Mouse (Mus musculus): ENCODE results near the gene Nxn. TPM values are rescaled to one million over a fixed set of nuclear protein-coding genes. Genes with fewer than 3 reads are reported as not detected.
A peak's percentile ranks its signal among the peaks of the same experiment; 100 is the strongest.

Nxn gene
- polyA plus RNA-seq, 2 experiments, result 1.9 to 2.1 TPM

GRCm38 (mm10) chr11:76253145-76253917 lies 145.6 kb downstream of the Nxn start:
- no peak overlapping the region for H3K9ac ChIP-seq (replicated peaks)
- H3K27ac ChIP-seq, result no peak overlapping the region
- WGBS (ENCODE audit: insufficient replicate concordance), result 57% methylated on average over 5 of the region's 5 CpGs
- ATAC-seq (ENCODE audit: insufficient read depth) (peak; percentile 57; the same call in 1 of the 2 replicates), DNase-seq (ENCODE audit: low read depth in 3 of 3, low spot score in 3 of 3) (peak in 2 of 3 experiments; percentile 18 to 53)
- H3K36me3 ChIP-seq (replicated peaks; ENCODE audit: control insufficient read depth, insufficient read depth, low read depth), result peaks cover 14% of the 10 kb centered on the region
- no peaks in the 10 kb centered on the region for H3K9me3 ChIP-seq (ENCODE audit: control insufficient read depth, low read length)
- H3K4me1 ChIP-seq (replicated peaks; ENCODE audit: control insufficient read depth in 2 of 2, insufficient read depth in 2 of 2, low read length in 1 of 2), result no peaks in the 10 kb centered on the region
- no peaks in the 10 kb centered on the region for H3K27me3 ChIP-seq (ENCODE audit: control insufficient read depth, insufficient read depth, low read length)
- TF ChIP-seq EP300 (IDR thresholded peaks at IDR 0.05; ENCODE audit: low read depth) (no peak), CTCF (IDR thresholded peaks at IDR 0.05; ENCODE audit: low read depth) (peak; percentile 88)
- no peak overlapping the region for H3K4me2 ChIP-seq (ENCODE audit: low read depth)
- H3K4me3 ChIP-seq (ENCODE audit: insufficient read depth in 1 of 2, low read depth in 2 of 2, low read length in 2 of 2), result no peak overlapping the region

- Histone ChIP-seq H3K9ac (replicated peaks) (no peak overlapping the region), H3K4me1 (replicated peaks; ENCODE audit: control insufficient read depth in 2 of 2, insufficient read depth in 2 of 2, low read length in 1 of 2) (no peaks in the 10 kb centered on the region), H3K4me3 (ENCODE audit: insufficient read depth in 1 of 2, low read depth in 2 of 2, low read length in 2 of 2) (no peak overlapping the region), H3K27me3 (ENCODE audit: control insufficient read depth, insufficient read depth, low read length) (no peaks in the 10 kb centered on the region), H3K27ac (no peak overlapping the region), H3K9me3 (ENCODE audit: control insufficient read depth, low read length) (no peaks in the 10 kb centered on the region), H3K36me3 (replicated peaks; ENCODE audit: control insufficient read depth, insufficient read depth, low read depth) (peaks cover 15% of the 10 kb centered on the region), H3K4me2 (ENCODE audit: low read depth) (no peak overlapping the region)
- TF ChIP-seq EP300 (IDR thresholded peaks at IDR 0.05; ENCODE audit: low read depth), result no peak
- DNase-seq (ENCODE audit: low read depth in 3 of 3, low spot score in 3 of 3) (no peak), ATAC-seq (ENCODE audit: insufficient read depth) (no peak)
- WGBS (ENCODE audit: insufficient replicate concordance), result 46% methylated on average over 3 of the region's 3 CpGs
Observed at GRCm38 (mm10) chr11:76252036-76252435, 146.9 kb downstream of the Nxn start.

- Histone ChIP-seq H3K4me2 (ENCODE audit: low read depth) (no peak overlapping the region), H3K27me3 (ENCODE audit: control insufficient read depth, insufficient read depth, low read length) (no peaks in the 10 kb centered on the region), H3K36me3 (replicated peaks; ENCODE audit: control insufficient read depth, insufficient read depth, low read depth) (peaks cover 15% of the 10 kb centered on the region), H3K9ac (replicated peaks) (no peak overlapping the region), H3K27ac (no peak overlapping the region), H3K4me1 (replicated peaks; ENCODE audit: control insufficient read depth in 2 of 2, insufficient read depth in 2 of 2, low read length in 1 of 2) (peaks cover 0 to 6% of the 10 kb centered on the region in 2 experiments; a peak in 2 of 4 replicates), H3K9me3 (ENCODE audit: control insufficient read depth, low read length) (no peaks in the 10 kb centered on the region), H3K4me3 (ENCODE audit: insufficient read depth in 1 of 2, low read depth in 2 of 2, low read length in 2 of 2) (no peak overlapping the region)
- DNase-seq (ENCODE audit: low read depth in 3 of 3, low spot score in 3 of 3) (no peak), ATAC-seq (ENCODE audit: insufficient read depth) (no peak)
- TF ChIP-seq EP300 (IDR thresholded peaks at IDR 0.05; ENCODE audit: low read depth) (no peak), CTCF (IDR thresholded peaks at IDR 0.05; ENCODE audit: low read depth) (peak; percentile 26; the same call in 1 of the 2 replicates)
- 66% methylated on average over 2 of the region's 2 CpGs for WGBS (ENCODE audit: insufficient replicate concordance)
Observed at GRCm38 (mm10) chr11:76247239-76247638, 151.7 kb downstream of the Nxn start.

- Histone ChIP-seq H3K4me1 (replicated peaks; ENCODE audit: control insufficient read depth in 2 of 2, insufficient read depth in 2 of 2, low read length in 1 of 2) (peaks cover 0 to 6% of the 10 kb centered on the region in 2 experiments; a peak in 2 of 4 replicates), H3K9me3 (ENCODE audit: control insufficient read depth, low read length) (no peaks in the 10 kb centered on the region), H3K9ac (replicated peaks) (no peak overlapping the region), H3K4me3 (ENCODE audit: insufficient read depth in 1 of 2, low read depth in 2 of 2, low read length in 2 of 2) (no peak overlapping the region), H3K36me3 (replicated peaks; ENCODE audit: control insufficient read depth, insufficient read depth, low read depth) (peaks cover 15% of the 10 kb centered on the region), H3K27ac (no peak overlapping the region), H3K27me3 (ENCODE audit: control insufficient read depth, insufficient read depth, low read length) (no peaks in the 10 kb centered on the region), H3K4me2 (ENCODE audit: low read depth) (no peak overlapping the region)
- no peak for ATAC-seq (ENCODE audit: insufficient read depth)
- TF ChIP-seq EP300 (IDR thresholded peaks at IDR 0.05; ENCODE audit: low read depth) (no peak), CTCF (IDR thresholded peaks at IDR 0.05; ENCODE audit: low read depth) (no peak)
- DNase-seq (ENCODE audit: low read depth in 3 of 3, low spot score in 3 of 3), result no peak
Observed at GRCm38 (mm10) chr11:76246439-76246838, 152.5 kb downstream of the Nxn start.

- Histone ChIP-seq H3K36me3 (replicated peaks; ENCODE audit: control insufficient read depth, insufficient read depth, low read depth) (peaks cover 11% of the 10 kb centered on the region; the same call in 1 of the 2 replicates), H3K27ac (no peak overlapping the region), H3K9ac (replicated peaks) (peak overlapping the region; percentile 83), H3K4me3 (ENCODE audit: insufficient read depth in 1 of 2, low read depth in 2 of 2, low read length in 2 of 2) (peak overlapping the region; percentile 89), H3K4me2 (ENCODE audit: low read depth) (peak overlapping the region; percentile 79), H3K27me3 (ENCODE audit: control insufficient read depth, insufficient read depth, low read length) (no peaks in the 10 kb centered on the region), H3K9me3 (ENCODE audit: control insufficient read depth, low read length) (no peaks in the 10 kb centered on the region), H3K4me1 (replicated peaks; ENCODE audit: control insufficient read depth in 2 of 2, insufficient read depth in 2 of 2, low read length in 1 of 2) (peaks cover 0 to 6% of the 10 kb centered on the region in 2 experiments; a peak in 2 of 4 replicates)
- no peak for DNase-seq (ENCODE audit: low read depth in 3 of 3, low spot score in 3 of 3)
- no peak for TF ChIP-seq EP300 (IDR thresholded peaks at IDR 0.05; ENCODE audit: low read depth)
- TF ChIP-seq CTCF (IDR thresholded peaks at IDR 0.05; ENCODE audit: low read depth), result no peak
- peak; percentile 58; the same call in 1 of the 2 replicates for ATAC-seq (ENCODE audit: insufficient read depth)
- 2% methylated on average over 34 of the region's 34 CpGs for WGBS (ENCODE audit: insufficient replicate concordance)
Observed at GRCm38 (mm10) chr11:76243811-76244546, 155.0 kb downstream of the Nxn start.

Measured in liver, embryonic 14.5 days (tissue).